ENCODE assay signal across 8 mouse cellular contexts in the genomic region with DNA sequence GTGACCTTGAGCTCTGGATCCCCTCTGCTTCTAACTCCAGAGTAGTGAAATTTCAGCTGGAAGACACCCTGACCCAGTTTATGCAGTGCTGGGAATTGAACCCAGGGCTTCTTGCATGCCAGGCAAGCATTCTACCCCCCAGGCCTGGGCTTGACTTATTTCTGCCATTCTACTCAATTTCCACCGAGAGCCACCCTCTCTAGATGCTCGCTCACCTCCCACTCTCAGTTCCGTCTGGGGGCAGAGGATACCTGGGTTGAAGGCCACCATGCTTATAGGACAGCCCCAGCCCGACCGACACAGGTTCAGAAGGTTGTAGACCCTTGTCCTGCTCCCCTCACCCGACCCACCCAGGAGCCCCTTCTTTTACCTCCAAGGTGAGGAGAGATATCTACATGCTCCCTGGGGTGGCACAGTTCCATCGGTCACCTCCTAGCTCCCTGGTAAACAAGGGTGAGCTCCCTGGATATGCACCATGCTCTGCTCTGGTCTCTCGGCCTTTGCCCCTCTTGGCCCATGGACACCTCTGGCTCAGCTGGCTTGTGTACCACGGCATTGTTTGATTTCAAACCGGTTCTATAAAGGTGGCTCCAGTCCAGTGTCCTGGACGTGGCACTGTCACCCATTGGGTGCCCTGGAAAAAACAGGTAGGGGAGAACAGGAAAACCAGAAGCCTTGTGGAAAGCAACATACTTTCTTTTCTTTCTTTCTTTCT. TPM values are rescaled to one million over a fixed set of nuclear protein-coding genes. Genes with fewer than 3 reads are reported as not detected.
DNase-seq lines count a peak whose midpoint lies in the region; ATAC-seq and TF ChIP-seq lines count a peak whose summit lies in the region.

No protein-coding gene starts in this region.

- no peaks in the 10 kb centered on the region for H3K9me3 ChIP-seq in heart, embryonic 12.5 days (replicated peaks)
- no peaks in the 10 kb centered on the region for H3K9me3 ChIP-seq in hindbrain, embryonic 15.5 days

- peak overlapping the region; percentile 58 for H3K27ac ChIP-seq in heart, adult 2 months
- no peak overlapping the region for H3K27ac ChIP-seq in heart, embryonic 12.5 days (ENCODE audit: poor library complexity, severe bottlenecking)
- peak overlapping the region; percentile 97 for H3K27ac ChIP-seq in bone marrow macrophage, adult 2 months (ENCODE audit: insufficient read depth, low read depth, low read length)
- H3K27ac ChIP-seq in hindbrain, embryonic 15.5 days (replicated peaks) = peak overlapping the region; percentile 99
- peak overlapping the region; percentile 92 for H3K27ac ChIP-seq in macrophage

- H3K36me3 ChIP-seq in heart, adult 2 months (ENCODE audit: control insufficient read depth, insufficient read depth, low read length) = no peaks in the 10 kb centered on the region
- H3K36me3 ChIP-seq in heart, embryonic 12.5 days = no peaks in the 10 kb centered on the region
- H3K36me3 ChIP-seq in hindbrain, embryonic 15.5 days = no peaks in the 10 kb centered on the region
- H3K36me3 ChIP-seq in macrophage (ENCODE audit: inconsistent target) = no peaks in the 10 kb centered on the region

- no peak for ATAC-seq in heart, embryonic 12.5 days (ENCODE audit: insufficient number of reproducible peaks, low FRiP score)
- no peak for ATAC-seq in hindbrain, embryonic 15.5 days (ENCODE audit: low FRiP score, low read depth)
- ATAC-seq in inflammation-experienced regulatory T-cells, adult 6 months = no peak

- TF ChIP-seq POLR2A in heart, adult 2 months (IDR thresholded peaks at IDR 0.05; ENCODE audit: insufficient read depth, low read depth, low read length) = no peak
- no peak for TF ChIP-seq POLR2A in bone marrow macrophage, adult 2 months (IDR thresholded peaks at IDR 0.05; ENCODE audit: borderline replicate concordance, low read depth, low read length)

- no peak for TF ChIP-seq EP300 in heart, adult 2 months (IDR thresholded peaks at IDR 0.05; ENCODE audit: insufficient read depth, low read depth, low read length)

- H3K4me3 ChIP-seq in heart, adult 2 months = no peak overlapping the region
- no peak overlapping the region for H3K4me3 ChIP-seq in heart, embryonic 12.5 days
- H3K4me3 ChIP-seq in bone marrow macrophage, adult 2 months (ENCODE audit: insufficient read depth, low read length) = no peak overlapping the region
- H3K4me3 ChIP-seq in hindbrain, embryonic 15.5 days = no peak overlapping the region
- H3K4me3 ChIP-seq in macrophage (ENCODE audit: inconsistent target) = no peak overlapping the region

- intact Hi-C loops in heart, adult 2 months (cut with DNase I) = loop anchor here (2.0 kb wide), 1 partner anchor 47 kb away; no protein-coding TSS in a partner anchor

- WGBS in heart, adult 2 months = 82% methylated on average over 11 of the region's 11 CpGs
- 84% methylated on average over 11 of the region's 11 CpGs for WGBS in heart, embryonic 12.5 days
- 90% methylated on average over 11 of the region's 11 CpGs for WGBS in hindbrain, embryonic 15.5 days
- WGBS in macrophage (ENCODE audit: missing documents) = 95% methylated on average over 11 of the region's 11 CpGs

- no peak overlapping the region for H3K4me2 ChIP-seq in heart, embryonic 12.5 days
- no peak overlapping the region for H3K4me2 ChIP-seq in hindbrain, embryonic 15.5 days

- no peaks in the 10 kb centered on the region for H3K79me2 ChIP-seq in heart, adult 2 months (replicated peaks; ENCODE audit: control insufficient read depth, insufficient read depth, low read length)
- no peaks in the 10 kb centered on the region for H3K79me2 ChIP-seq in macrophage (ENCODE audit: inconsistent target)

- H3K4me1 ChIP-seq in heart, adult 2 months (ENCODE audit: control insufficient read depth, insufficient read depth, low read length) = peaks cover 16% of the 10 kb centered on the region
- H3K4me1 ChIP-seq in heart, embryonic 12.5 days (replicated peaks) = peaks cover 32% of the 10 kb centered on the region
- peaks cover 30% of the 10 kb centered on the region for H3K4me1 ChIP-seq in bone marrow macrophage, adult 2 months (ENCODE audit: control insufficient read depth, insufficient read depth, low read length)
- peaks cover 44% of the 10 kb centered on the region for H3K4me1 ChIP-seq in hindbrain, embryonic 15.5 days (replicated peaks)

- DNase-seq in heart, adult 2 months = no peak
- DNase-seq in cerebellum, postnatal 36 days = no peak
- no peak for DNase-seq in layer of hippocampus, postnatal 36 days

- H3K9ac ChIP-seq in heart, adult 2 months (ENCODE audit: low read depth, low read length) = no peak overlapping the region
- no peak overlapping the region for H3K9ac ChIP-seq in heart, embryonic 12.5 days
- H3K9ac ChIP-seq in hindbrain, embryonic 15.5 days = no peak overlapping the region

- no peaks in the 10 kb centered on the region for H3K27me3 ChIP-seq in heart, adult 2 months (ENCODE audit: control insufficient read depth, insufficient read depth, low read length)
- H3K27me3 ChIP-seq in heart, embryonic 12.5 days (replicated peaks) = no peaks in the 10 kb centered on the region
- H3K27me3 ChIP-seq in hindbrain, embryonic 15.5 days = no peaks in the 10 kb centered on the region

- no peak for TF ChIP-seq CTCF in heart, adult 2 months (IDR thresholded peaks at IDR 0.05)
- no peak for TF ChIP-seq CTCF in bone marrow macrophage, adult 2 months (IDR thresholded peaks at IDR 0.05; ENCODE audit: low read depth, low read length)

RNA-seq across cellular contexts. Expression of a gene that starts 49.2 kb away (rescaled TPM):
- 10 to 100 TPM; 47.6 to 55.1 TPM for total RNA-seq in heart, adult 2 months (2021)
- 29.0 and 33.1 TPM in 2 replicates for polyA plus RNA-seq in heart, adult 2 months (2012; rRNA removed)
- polyA plus RNA-seq in heart, embryonic 12.5 days (2016; fragmentation: Nextera tagmentation; extraction: Ambion mirVana) = 34.9 and 35.2 TPM in 2 replicates
- 16.7 and 17.1 TPM in 2 replicates for polyA plus RNA-seq in bone marrow macrophage, adult 2 months (2012; ENCODE audit: insufficient read depth, insufficient read length, missing spikeins)
- polyA plus RNA-seq in hindbrain, embryonic 15.5 days (2015; fragmentation: Nextera tagmentation; extraction: Ambion mirVana) = 32.8 and 35.6 TPM in 2 replicates
- total RNA-seq in macrophage (2018; cell fraction: chromatin; rRNA removed) = 10 to 100 TPM in 4 of 26 experiments, 1 to 10 TPM in 22; 2.3 to 11.6 (median 6.5) TPM
- 10 to 100 TPM in 20 of 26 experiments, 1 to 10 TPM in 6; 7.5 to 30.2 (median 12.2) TPM for total RNA-seq in macrophage (2018; cell fraction: cytosol; rRNA removed)
- total RNA-seq in macrophage (2018; cell fraction: nucleus; rRNA removed) = 10 to 100 TPM in 18 of 26 experiments, 1 to 10 TPM in 8; 6.4 to 29.1 (median 13.5) TPM
- polyA plus RNA-seq in macrophage (2018) = 11.5 to 13.3 TPM (median 11.7 TPM) in 3 replicates
- 1 to 10 TPM; 4.3 to 6.7 (median 5.3) TPM for polyA plus RNA-seq in inflammation-experienced regulatory T-cells, adult 6 months (2017; shearing (Covaris generic))
- 10 to 100 TPM; 37.5 to 37.7 TPM for total RNA-seq in layer of hippocampus, postnatal 36 days (2021)
